ENCODE assay signal across 13 mouse cellular contexts in the genomic region with DNA sequence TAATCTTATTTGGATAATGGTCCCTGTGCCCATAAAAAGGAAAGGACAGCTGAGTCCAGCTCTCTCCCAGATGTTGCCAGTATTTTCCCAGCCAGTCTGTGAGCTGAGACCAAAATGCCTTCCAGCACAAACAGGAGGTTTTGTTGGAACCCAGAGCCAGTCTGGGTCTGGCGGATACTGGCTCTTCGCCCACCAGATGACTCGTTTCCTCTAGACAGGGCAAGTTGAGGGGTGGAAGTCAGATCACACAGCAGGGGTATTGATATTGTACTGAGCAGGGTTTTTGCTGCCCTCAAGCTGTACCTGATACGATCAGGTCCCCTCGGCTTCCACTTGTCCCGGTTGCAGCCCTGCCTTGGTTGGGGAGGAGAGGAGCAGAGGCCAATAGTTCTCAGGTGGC. TPM values are rescaled to one million over a fixed set of nuclear protein-coding genes. Genes with fewer than 3 reads are reported as not detected.
DNase-seq lines count a peak whose midpoint lies in the region; ATAC-seq and TF ChIP-seq lines count a peak whose summit lies in the region.
"Had no signal": no experiment of that assay in that cellular context is flagged by ENCODE, and none has a peak within 500 bp of the region (broad histone marks: within the 10 kb centered on the region; RNA-seq: fewer than 3 reads in every experiment).

No protein-coding gene starts in this region.

- DNase-seq in adrenal gland, postnatal 10 days: peak; percentile 46
- DNase-seq in adrenal gland, postnatal 4 days (ENCODE audit: low spot score in 2 of 2): no peak
- DNase-seq in Muller cell, postnatal 12 days (ENCODE audit: inconsistent ontology term): peak; percentile 33
- DNase-seq in MN1 (ENCODE audit: low spot score): no peak
- no peak for DNase-seq in forebrain, postnatal 0 days
- DNase-seq: cerebellum, adult 9-11 months had no signal

- H3K4me3 ChIP-seq in heart, embryonic 15.5 days: no peak overlapping the region
- H3K4me3 ChIP-seq in lung, embryonic 16.5 days (ENCODE audit: low read length): no peak overlapping the region
- H3K4me3 ChIP-seq in forebrain, postnatal 0 days (ENCODE audit: low read depth, low read length): no peak overlapping the region
- H3K4me3 ChIP-seq: forebrain, embryonic 15.5 days; limb, embryonic 12.5 days had no signal

- H3K36me3 ChIP-seq in heart, embryonic 15.5 days: no peaks in the 10 kb centered on the region
- no peaks in the 10 kb centered on the region for H3K36me3 ChIP-seq in lung, embryonic 16.5 days (ENCODE audit: control insufficient read depth, insufficient read depth, low read length)
- H3K36me3 ChIP-seq in forebrain, postnatal 0 days (ENCODE audit: insufficient read depth): no peaks in the 10 kb centered on the region
- H3K36me3 ChIP-seq: forebrain, embryonic 15.5 days; limb, embryonic 12.5 days had no signal

- H3K4me1 ChIP-seq in heart, embryonic 15.5 days (replicated peaks): peaks cover 13% of the 10 kb centered on the region
- peaks cover 17% of the 10 kb centered on the region for H3K4me1 ChIP-seq in lung, embryonic 16.5 days (replicated peaks; ENCODE audit: control insufficient read depth, insufficient read depth, low read length)
- no peaks in the 10 kb centered on the region for H3K4me1 ChIP-seq in forebrain, postnatal 0 days (ENCODE audit: insufficient read depth)
- H3K4me1 ChIP-seq: forebrain, embryonic 15.5 days had no signal

- 60% methylated on average over 6 of the region's 6 CpGs for WGBS in heart, embryonic 15.5 days
- 63% methylated on average over 6 of the region's 6 CpGs for WGBS in lung, embryonic 16.5 days
- 76% methylated on average over 6 of the region's 6 CpGs for WGBS in forebrain, postnatal 0 days

- H3K27ac ChIP-seq in heart, embryonic 15.5 days: peak overlapping the region; percentile 57
- no peak overlapping the region for H3K27ac ChIP-seq in lung, embryonic 16.5 days (ENCODE audit: low read length)
- H3K27ac ChIP-seq in forebrain, postnatal 0 days (ENCODE audit: low read depth, low read length): no peak overlapping the region
- H3K27ac ChIP-seq: forebrain, embryonic 15.5 days; limb, embryonic 12.5 days had no signal

- H3K4me2 ChIP-seq in heart, embryonic 15.5 days: no peak overlapping the region
- H3K4me2 ChIP-seq in lung, embryonic 16.5 days (ENCODE audit: low read depth, low read length): no peak overlapping the region
- H3K4me2 ChIP-seq in forebrain, postnatal 0 days (ENCODE audit: low read depth): no peak overlapping the region
- H3K4me2 ChIP-seq: forebrain, embryonic 15.5 days; limb, embryonic 12.5 days had no signal

- ATAC-seq in heart, embryonic 15.5 days (replicated peaks; ENCODE audit: insufficient number of reproducible peaks, insufficient read depth, low FRiP score, low read depth): peak; percentile 77
- peak; percentile 42; the same call in 1 of the 2 replicates for ATAC-seq in lung, embryonic 16.5 days (ENCODE audit: low read depth)
- no peak for ATAC-seq in granulocyte monocyte progenitor cell, adult 5-6 weeks (replicated peaks; ENCODE audit: poor library complexity, severe bottlenecking)
- ATAC-seq in forebrain, postnatal 0 days: no peak
- ATAC-seq: forebrain, embryonic 15.5 days had no signal

- no peak overlapping the region for H3K9ac ChIP-seq in heart, embryonic 15.5 days
- H3K9ac ChIP-seq in lung, embryonic 16.5 days (ENCODE audit: low read length): no peak overlapping the region
- no peak overlapping the region for H3K9ac ChIP-seq in forebrain, postnatal 0 days
- H3K9ac ChIP-seq: forebrain, embryonic 15.5 days; limb, embryonic 12.5 days had no signal

- TF ChIP-seq CTCF in forebrain, postnatal 0 days (IDR thresholded peaks at IDR 0.05; ENCODE audit: low read depth): no peak

- H3K9me3 ChIP-seq in heart, embryonic 15.5 days (replicated peaks): no peaks in the 10 kb centered on the region
- no peaks in the 10 kb centered on the region for H3K9me3 ChIP-seq in lung, embryonic 16.5 days (ENCODE audit: control insufficient read depth, low read length)
- no peaks in the 10 kb centered on the region for H3K9me3 ChIP-seq in forebrain, postnatal 0 days (ENCODE audit: low read length)
- H3K9me3 ChIP-seq: forebrain, embryonic 15.5 days; limb, embryonic 12.5 days had no signal

- H3K27me3 ChIP-seq in heart, embryonic 15.5 days: no peaks in the 10 kb centered on the region
- H3K27me3 ChIP-seq in lung, embryonic 16.5 days (ENCODE audit: control insufficient read depth, insufficient read depth, low read depth, low read length): no peaks in the 10 kb centered on the region
- H3K27me3 ChIP-seq in forebrain, postnatal 0 days (ENCODE audit: insufficient read depth, low read length): no peaks in the 10 kb centered on the region
- H3K27me3 ChIP-seq: forebrain, embryonic 15.5 days; limb, embryonic 12.5 days had no signal

RNA-seq across cellular contexts. Expression of a gene that starts 3.6 kb away (rescaled TPM):
- total RNA-seq in adrenal gland, postnatal 10 days (2021): 10 to 100 TPM; 14.8 to 21.6 TPM
- total RNA-seq in adrenal gland, postnatal 4 days (2021): 10 to 100 TPM; 24.9 to 32.1 TPM
- polyA plus RNA-seq in heart, embryonic 15.5 days (2015; fragmentation: Nextera tagmentation; extraction: Ambion mirVana): 48.4 and 59.1 TPM in 2 replicates
- polyA plus RNA-seq in lung, embryonic 16.5 days (2015; fragmentation: Nextera tagmentation; extraction: Ambion mirVana): 71.4 and 76.1 TPM in 2 replicates
- 0.11 and 0.36 TPM in 2 replicates for total RNA-seq in granulocyte monocyte progenitor cell, adult 5-6 weeks (2014; fragmentation: Nextera tagmentation)
- total RNA-seq in granulocyte monocyte progenitor cell, adult 5-6 weeks (2017): not detected in 2 replicates
- 20.8 and 22.3 TPM in 2 replicates for total RNA-seq in forebrain, postnatal 0 days (2014; rRNA removed)
- 24.9 and 26.1 TPM in 2 replicates for polyA plus RNA-seq in forebrain, postnatal 0 days (2015; fragmentation: Nextera tagmentation; extraction: Ambion mirVana)
- total RNA-seq: megakaryocyte, adult 5-6 weeks had no signal

RNA-seq across cellular contexts. Expression of a gene that starts 8.9 kb away (rescaled TPM):
- 1 to 10 TPM; 7.9 to 9.5 TPM for total RNA-seq in adrenal gland, postnatal 10 days (2021)
- 1 to 10 TPM; 3.7 to 3.8 TPM for total RNA-seq in adrenal gland, postnatal 4 days (2021)
- 1.0 and 1.2 TPM in 2 replicates for polyA plus RNA-seq in heart, embryonic 15.5 days (2015; fragmentation: Nextera tagmentation; extraction: Ambion mirVana)
- 0.99 and 1.1 TPM in 2 replicates for polyA plus RNA-seq in lung, embryonic 16.5 days (2015; fragmentation: Nextera tagmentation; extraction: Ambion mirVana)
- total RNA-seq in granulocyte monocyte progenitor cell, adult 5-6 weeks (2014; fragmentation: Nextera tagmentation): 1.7 and 3.8 TPM in 2 replicates
- 0.72 TPM in 1 of 2 replicates, not detected in the other for total RNA-seq in granulocyte monocyte progenitor cell, adult 5-6 weeks (2017)
- total RNA-seq in forebrain, postnatal 0 days (2014; rRNA removed): 0.33 and 0.54 TPM in 2 replicates
- 0.21 and 0.24 TPM in 2 replicates for polyA plus RNA-seq in forebrain, postnatal 0 days (2015; fragmentation: Nextera tagmentation; extraction: Ambion mirVana)

RNA-seq across cellular contexts. Expression of a gene that starts 14.1 kb away (rescaled TPM):
- 10 to 100 TPM; 36.1 to 39.2 TPM for total RNA-seq in adrenal gland, postnatal 10 days (2021)
- total RNA-seq in adrenal gland, postnatal 4 days (2021): 1 to 10 TPM; 7.4 to 9.5 TPM
- polyA plus RNA-seq in heart, embryonic 15.5 days (2015; fragmentation: Nextera tagmentation; extraction: Ambion mirVana): 0.76 and 0.96 TPM in 2 replicates
- 0.18 and 0.20 TPM in 2 replicates for polyA plus RNA-seq in lung, embryonic 16.5 days (2015; fragmentation: Nextera tagmentation; extraction: Ambion mirVana)
- not detected in 2 replicates for total RNA-seq in granulocyte monocyte progenitor cell, adult 5-6 weeks (2014; fragmentation: Nextera tagmentation)
- not detected in 2 replicates for total RNA-seq in granulocyte monocyte progenitor cell, adult 5-6 weeks (2017)
- total RNA-seq in forebrain, postnatal 0 days (2014; rRNA removed): 4.0 and 4.8 TPM in 2 replicates
- 0.72 and 1.1 TPM in 2 replicates for polyA plus RNA-seq in forebrain, postnatal 0 days (2015; fragmentation: Nextera tagmentation; extraction: Ambion mirVana)
- total RNA-seq: megakaryocyte, adult 5-6 weeks had no signal
- polyA plus RNA-seq: embryonic facial prominence, embryonic 11.5 days; limb, embryonic 12.5 days had no signal

RNA-seq across cellular contexts. Expression of a gene that starts 55.2 kb away (rescaled TPM):
- total RNA-seq in adrenal gland, postnatal 10 days (2021): 10 to 100 TPM; 37.6 to 42.2 TPM
- 10 to 100 TPM; 55.5 to 60.5 TPM for total RNA-seq in adrenal gland, postnatal 4 days (2021)
- 6.9 and 7.1 TPM in 2 replicates for polyA plus RNA-seq in heart, embryonic 15.5 days (2015; fragmentation: Nextera tagmentation; extraction: Ambion mirVana)
- polyA plus RNA-seq in lung, embryonic 16.5 days (2015; fragmentation: Nextera tagmentation; extraction: Ambion mirVana): 5.7 and 6.9 TPM in 2 replicates
- total RNA-seq in granulocyte monocyte progenitor cell, adult 5-6 weeks (2014; fragmentation: Nextera tagmentation): 11.5 and 17.0 TPM in 2 replicates
- 7.2 and 11.2 TPM in 2 replicates for total RNA-seq in granulocyte monocyte progenitor cell, adult 5-6 weeks (2017)
- 27.3 and 33.7 TPM in 2 replicates for total RNA-seq in forebrain, postnatal 0 days (2014; rRNA removed)
- 5.0 and 5.6 TPM in 2 replicates for polyA plus RNA-seq in forebrain, postnatal 0 days (2015; fragmentation: Nextera tagmentation; extraction: Ambion mirVana)

Comparison
In these comparisons a context has a peak if more than half of its experiments do, and no peak if none do; other contexts are left out.
1. DNase-seq: peak in adrenal gland, postnatal 10 days (single experiment) and Muller cell, postnatal 12 days (single experiment); none in adrenal gland, postnatal 4 days (0 of 2), MN1 (single experiment) and forebrain, postnatal 0 days (single experiment).
2. ATAC-seq: peak in heart, embryonic 15.5 days (single experiment) and lung, embryonic 16.5 days (single experiment); none in granulocyte monocyte progenitor cell, adult 5-6 weeks (single experiment) and forebrain, postnatal 0 days (single experiment).
3. RNA of a gene that starts 3.6 kb away (total RNA-seq): 24.9 to 32.1 TPM in adrenal gland, postnatal 4 days, 14.8 to 21.6 TPM in adrenal gland, postnatal 10 days and 20.8 to 22.3 TPM in forebrain, postnatal 0 days; 0.11 to 0.36 TPM in granulocyte monocyte progenitor cell, adult 5-6 weeks; every median in the first group is over 10 times any median in the second.